Mouse (Mus musculus) CH12F3 (cell line): ENCODE data around the gene Esrra.
"Not testable (repeated sequence)": the region's sequence is repeated elsewhere in the genome, so short reads cannot be mapped to it uniquely, and the experiment has no call there.

ENCODE experiments used
- in situ Hi-C: fragments of 300-500 bp; cut with MboI; formaldehyde crosslinking; loops from 2 replicates; pipeline ENCODE4 v1.14.3; 2020; ENCODE audit warnings: low sequenced_read_pairs

Esrra gene

DNA sequence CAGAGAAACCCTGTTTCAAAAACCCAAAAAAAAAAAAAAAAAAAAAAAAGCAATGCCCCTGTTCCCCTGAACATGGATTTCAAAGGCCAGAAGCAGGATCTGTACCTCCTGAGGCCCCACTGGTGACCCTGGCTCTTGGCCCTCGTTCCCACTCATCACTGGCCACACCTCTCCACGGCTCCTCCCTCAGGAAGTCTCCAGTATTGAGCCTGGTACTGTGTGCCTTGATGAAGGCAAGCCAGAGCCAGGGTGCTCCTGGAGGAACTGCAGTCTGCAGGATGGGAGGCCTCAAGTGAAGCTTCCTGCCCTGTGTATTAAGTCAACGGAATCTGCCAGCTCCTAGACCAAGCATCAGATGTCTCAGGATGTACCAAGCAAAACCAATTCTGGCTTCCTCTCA is 15.4 kb downstream of the Esrra start:
- in situ Hi-C loops: no loop called here

DNA sequence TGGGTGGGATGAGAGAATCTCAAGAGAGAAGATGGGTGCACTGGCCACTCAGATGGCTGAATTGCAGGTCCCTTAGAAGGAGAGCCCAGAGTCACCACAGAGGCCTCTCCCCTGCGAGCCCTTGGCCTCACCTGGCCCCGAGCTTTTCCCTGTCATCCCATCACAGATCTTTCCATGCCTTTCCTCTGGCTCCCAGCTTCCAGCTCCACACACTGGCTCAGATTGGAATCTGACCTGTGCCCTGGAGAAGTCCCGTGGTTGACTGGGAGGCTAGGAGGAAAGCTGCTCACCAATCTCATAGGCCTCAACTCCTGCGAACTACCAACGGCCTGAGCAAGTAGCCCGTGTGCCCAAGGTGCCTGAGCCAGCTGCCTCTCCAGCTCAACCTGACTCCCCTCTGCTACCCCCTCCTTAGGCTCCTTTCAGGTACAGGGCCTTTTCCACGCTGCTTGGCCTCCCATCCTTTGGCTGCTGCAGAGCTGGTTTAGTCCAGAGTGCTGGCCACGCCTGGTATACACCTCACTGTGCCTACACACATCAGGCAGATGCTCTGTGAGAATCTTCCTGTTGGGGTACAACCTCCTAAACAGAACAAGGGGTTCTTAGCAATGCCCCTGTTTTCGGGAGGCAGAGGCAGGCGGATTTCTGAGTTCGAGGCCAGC is 16.0 kb downstream of the Esrra start:
- in situ Hi-C loops: no loop called here

DNA sequence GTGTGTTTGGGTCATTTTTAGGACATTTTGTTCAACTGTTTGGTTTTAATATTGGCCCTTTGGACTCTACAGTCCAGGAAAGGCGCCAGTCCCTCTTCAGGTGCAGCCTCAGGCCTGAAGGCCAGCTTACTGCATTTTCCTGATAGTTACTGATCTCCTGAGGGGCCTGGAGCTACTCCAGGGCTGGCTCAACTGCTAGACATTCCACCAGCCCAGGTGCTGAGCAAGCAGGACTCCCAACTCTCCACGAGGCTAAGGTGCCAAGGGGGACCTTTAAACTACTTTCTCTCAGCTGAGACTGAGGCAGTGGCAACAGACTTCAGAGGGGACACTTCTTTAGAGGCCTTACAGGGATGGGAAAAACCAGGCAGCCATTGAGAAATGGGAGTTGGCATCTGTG is 16.8 kb downstream of the Esrra start:
- in situ Hi-C loops: no loop called here

DNA sequence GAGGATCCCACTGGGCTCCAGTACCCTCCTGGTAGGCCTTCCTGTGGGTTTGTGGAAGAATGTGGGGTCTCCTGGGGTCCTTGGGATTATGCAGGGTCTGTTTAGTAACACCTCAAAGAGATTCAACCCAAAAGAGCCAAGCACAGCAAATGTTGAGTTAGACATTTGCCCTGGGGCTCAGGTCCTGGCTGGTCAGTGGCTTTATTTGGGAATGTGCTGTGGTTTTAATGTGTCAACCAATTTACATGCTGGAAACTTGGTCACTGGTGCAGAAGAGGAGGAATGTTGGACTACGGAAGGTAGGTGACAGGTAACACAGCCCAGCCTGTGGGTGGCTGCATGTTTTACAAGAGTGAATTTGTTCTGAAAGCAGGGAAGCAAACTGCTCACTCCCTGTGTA is 18.6 kb downstream of the Esrra start:
- in situ Hi-C loops: no loop called here

DNA sequence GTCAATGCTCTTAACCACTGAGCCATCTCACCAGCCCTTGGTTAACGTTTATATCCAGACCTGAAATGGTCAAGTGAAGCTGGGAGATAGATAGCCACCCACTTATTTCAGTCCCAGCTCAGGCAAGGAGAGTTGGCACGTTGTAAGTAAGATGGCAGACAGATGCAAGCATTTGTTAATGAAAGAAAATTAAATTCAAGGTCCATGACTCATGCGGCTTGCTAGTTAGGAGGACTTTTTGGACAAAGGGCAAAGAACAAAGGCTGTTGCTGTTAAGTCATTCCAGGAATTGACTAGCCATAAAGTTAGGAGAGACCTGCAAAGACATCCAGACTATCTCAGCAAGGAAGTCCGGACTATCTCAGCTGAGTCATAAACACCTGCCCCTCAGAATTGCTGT is 22.0 kb downstream of the Esrra start:
- in situ Hi-C loops: no loop called here

DNA sequence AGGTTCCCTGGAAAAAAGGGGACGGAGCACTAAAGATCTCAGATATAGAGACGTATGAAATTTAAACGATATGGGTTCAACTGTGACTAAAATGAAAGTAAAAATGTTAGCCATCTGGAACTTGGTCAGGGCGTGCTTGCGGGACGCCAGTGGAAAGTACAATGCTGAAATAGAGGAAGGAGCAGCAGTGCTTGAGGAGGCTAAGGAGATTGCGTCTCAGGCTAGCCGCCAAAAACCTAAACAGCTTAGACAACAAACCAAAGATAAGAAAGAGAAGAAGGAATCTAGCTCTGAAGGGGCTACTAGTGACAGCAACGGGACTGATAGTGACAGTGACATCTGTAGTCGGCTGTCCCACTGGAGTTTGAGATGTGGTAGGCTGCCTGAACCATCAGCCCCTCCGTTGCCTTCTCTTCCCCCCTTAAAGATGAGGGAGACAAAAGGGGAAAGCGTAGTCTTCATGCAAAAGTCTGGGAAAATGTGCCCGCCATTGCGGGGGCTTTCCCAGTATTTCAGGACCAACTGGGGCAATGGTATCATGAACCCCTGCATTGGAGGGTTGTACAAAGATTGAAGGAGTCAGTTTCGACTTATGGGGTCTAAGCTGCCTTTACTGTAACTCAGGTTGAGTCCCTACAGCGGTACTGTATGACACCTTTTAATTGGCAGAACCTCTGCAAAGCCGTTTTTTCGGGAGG is 25.9 kb downstream of the Esrra start:
- in situ Hi-C loops: not testable (repeated sequence)

DNA sequence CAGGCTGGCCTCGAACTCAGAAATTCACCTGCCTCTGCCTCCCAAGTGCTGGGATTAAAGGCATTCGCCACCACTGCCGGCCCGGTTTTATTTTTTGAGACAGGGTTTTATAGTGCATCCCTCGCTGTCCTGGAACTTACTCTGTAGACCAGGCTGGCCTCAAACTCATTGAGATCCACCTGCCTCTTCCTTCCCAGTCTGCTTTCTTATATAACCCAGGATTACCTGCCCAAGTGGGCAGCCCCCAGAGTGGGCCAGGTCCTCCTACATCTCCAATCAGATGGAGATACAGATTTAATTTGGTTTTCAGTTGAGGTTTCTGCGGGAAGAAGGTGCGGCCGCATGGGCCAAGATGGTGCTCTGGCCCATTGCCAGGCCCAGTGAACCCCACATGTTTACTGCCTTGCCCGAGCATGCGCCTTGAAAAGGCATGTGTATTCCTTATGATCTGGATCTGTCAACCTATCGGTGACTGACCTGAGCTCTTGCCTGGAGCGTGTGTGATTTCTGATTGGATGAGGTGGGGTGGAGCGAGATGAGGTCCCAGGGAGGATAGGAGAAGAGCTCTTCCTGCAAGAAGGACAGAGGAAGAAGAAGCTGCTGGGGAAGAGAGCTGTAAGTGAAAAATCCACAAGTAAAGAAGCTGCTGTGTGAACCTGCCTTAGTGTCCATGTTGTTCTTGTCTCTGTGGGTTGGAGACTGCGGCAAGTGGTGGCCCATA is 27.7 kb downstream of the Esrra start:
- in situ Hi-C loops: no loop called here

DNA sequence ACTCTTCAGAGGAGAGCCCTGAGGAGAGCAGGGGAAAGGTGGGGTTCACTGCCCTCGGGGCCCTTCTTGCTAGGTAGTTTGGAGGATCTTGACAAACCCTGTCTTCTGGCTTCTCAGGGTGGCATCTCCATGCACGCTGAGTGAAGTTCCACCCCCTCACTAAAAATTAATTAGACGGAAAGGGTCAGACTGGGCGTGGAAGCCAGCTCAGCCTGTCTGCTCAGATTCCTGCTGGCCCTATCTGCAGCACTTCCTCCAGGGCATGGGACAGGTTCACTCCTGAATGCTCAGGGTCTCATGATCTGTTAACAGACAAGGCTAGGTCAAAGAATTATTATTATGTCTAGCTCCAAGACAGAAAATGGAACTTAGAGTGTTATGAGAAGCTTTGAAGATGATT is 29.1 kb downstream of the Esrra start:
- in situ Hi-C loops: no loop called here

DNA sequence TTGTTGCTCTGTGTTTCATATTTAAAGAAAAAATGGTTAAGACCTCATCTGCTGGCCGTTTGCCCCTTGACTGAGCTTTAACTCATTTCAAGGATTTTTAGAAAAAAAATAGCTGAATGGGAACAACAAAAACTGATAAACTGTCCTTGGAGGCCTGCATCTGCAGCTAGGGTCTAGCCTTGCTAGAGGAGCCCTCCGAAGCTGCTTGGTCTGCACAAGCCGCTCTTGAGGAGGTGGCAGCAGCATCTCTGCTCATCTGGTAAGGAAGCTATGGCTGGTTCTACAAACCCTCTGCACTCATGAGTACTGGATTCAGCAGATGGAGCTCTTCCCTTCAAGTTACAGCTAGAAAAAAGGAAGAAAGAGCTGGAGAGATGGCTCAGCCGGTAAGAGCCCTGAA is 43.6 kb downstream of the Esrra start:
- in situ Hi-C loops: no loop called here

DNA sequence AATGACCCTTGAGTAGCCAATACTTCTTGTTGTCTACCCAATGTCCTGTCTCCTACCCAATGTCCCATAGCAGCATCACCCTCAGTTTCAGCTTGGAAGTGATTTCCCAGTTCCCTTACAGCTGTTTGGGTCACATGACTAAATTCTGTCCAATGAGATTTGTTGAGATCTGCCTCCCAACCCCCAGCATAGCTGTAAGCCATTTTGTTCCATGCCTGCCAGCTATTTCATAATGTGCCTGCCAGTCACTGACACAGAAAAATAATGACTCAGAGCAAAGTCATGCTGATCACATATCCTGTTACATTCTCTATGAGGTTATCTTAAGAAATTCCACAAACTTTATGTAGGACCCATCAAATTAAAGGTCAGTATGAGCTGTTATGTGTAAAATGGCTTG is 44.8 kb downstream of the Esrra start:
- in situ Hi-C loops: no loop called here

DNA sequence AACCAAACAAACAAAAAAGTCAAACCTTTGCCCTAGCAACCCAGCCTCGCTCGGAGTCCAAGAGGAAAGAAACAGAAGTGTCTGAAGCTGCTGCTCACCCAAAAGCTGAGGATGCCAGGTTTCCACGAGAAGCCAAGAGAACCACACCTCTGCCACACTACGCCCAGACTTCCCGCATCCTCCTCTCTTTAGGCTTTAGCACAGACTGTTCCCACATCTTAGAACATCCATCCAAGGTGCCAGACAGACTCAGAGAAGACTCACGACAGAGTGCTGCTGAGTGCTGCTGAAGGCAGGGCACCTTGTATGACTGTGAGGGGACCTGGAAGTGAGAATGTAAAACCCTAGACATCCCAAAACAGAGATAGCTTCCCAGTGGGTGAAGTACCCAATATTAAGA is 45.8 kb downstream of the Esrra start:
- in situ Hi-C loops: no loop called here

DNA sequence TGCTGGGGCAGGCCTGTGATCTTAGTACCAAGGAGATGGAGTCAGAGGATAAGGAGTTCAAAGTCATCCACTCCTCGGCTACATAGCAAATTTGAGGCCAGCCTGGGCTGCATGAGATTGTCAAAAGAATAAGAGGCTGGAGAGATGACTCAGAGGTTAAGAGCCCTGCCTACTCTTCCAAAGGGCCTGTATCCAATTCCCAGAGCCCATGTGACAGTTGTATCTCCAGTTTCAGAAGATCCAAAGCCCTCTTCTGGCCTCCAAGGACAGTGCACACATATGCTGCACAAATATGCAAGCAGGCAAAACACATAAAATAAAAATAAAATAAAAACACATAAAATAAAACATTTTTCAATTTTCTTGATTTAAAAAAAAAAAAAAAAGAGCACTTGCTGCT is 47.4 kb downstream of the Esrra start:
- in situ Hi-C loops: no loop called here

DNA sequence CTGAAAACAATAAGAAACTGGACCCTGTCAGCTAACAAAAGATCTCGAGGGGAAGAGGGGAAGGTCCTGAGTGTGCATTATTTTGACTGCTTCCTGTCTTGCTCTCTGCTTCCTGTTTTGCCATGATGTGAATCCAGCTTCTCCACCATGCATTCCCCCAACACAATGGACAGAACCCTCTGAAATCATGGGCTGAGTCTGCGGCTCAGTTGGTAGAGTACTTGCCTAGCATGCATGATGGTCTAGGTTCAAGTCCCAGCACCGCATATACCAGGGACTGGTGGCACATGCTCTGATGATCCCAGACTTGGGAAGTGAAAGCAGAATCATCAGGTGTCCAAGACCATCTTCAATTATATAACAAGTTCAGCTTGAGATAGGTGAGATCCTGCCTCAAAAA is 48.9 kb downstream of the Esrra start:
- in situ Hi-C loops: no loop called here

DNA sequence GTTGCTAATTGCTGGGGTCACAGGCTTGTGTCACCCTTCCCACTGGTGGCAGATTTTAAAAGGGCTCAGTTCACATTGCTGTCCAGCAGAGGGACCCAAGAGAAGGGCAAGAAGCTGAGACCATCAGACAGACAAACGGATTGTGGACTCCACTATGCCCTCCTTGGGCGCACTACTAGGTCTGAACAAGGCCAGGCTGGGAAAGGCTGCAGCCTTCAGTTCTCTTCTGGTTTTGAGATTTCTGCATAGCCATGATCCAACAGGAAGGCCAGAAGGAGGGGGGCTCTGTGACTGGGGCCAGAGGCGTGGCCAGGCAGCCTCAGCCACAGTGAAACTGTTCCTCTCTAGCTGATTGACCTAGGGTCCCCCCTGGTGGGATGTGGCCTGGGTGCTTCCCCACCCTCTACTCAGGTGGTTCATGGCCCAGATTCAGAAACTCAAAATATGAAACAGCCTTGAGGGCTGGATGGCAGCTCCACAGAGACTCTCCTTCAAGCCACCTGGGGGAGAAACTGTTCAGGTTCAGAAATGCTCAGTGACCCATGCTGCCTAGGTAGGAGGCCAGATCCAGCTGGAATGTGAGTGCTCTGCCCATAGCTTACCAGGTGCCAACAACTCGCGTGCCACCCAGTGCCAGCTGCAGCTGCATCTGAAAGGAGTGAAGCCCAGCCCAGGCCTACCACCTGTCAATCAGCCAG is 49.9 kb downstream of the Esrra start:
- in situ Hi-C loops: no loop called here

DNA sequence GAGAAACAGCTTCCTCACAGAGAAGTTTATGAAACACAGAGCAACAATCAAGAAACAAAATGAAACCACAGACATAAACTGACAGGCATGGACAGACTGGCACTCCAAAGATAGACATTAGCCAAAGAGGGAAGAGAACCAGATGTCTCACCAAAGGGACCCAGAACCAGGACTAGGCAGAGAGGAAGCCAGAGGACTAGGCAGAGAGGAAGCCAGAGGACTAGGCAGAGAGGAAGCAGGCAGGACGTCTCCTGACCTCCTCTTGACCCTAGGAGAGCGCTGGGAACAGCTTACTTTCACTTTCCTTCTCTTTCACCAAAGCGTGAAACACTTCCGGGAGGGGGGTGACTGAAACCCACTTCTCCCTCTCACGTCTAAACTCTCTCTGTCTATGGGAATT is 52.3 kb downstream of the Esrra start:
- in situ Hi-C loops: no loop called here

DNA sequence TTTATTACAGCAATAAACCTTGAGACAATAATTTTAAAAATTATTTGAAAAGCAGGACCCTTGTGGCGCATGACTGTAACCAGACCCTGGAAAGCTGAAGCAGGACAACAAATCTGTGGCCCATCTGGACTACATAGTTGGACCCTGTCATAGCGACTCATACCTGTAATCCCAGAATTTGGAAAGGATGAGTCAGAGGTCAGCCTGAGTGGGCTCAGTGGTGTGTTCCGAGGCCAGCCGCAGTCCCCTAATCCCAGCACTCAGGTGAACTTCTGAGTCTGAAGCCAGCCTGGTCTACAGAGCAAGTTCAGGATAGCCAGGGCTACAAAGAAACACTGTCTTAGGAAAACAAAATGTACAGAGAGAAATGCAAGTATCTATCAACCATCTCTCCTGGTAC is 60.2 kb downstream of the Esrra start:
- in situ Hi-C loops: no loop called here
